Mouse (Mus musculus): ENCODE data around the gene Epop.
"Not testable (repeated sequence)": the region's sequence is repeated elsewhere in the genome, so short reads cannot be mapped to it uniquely, and the experiment has no call there.

Gene Epop

DNA sequence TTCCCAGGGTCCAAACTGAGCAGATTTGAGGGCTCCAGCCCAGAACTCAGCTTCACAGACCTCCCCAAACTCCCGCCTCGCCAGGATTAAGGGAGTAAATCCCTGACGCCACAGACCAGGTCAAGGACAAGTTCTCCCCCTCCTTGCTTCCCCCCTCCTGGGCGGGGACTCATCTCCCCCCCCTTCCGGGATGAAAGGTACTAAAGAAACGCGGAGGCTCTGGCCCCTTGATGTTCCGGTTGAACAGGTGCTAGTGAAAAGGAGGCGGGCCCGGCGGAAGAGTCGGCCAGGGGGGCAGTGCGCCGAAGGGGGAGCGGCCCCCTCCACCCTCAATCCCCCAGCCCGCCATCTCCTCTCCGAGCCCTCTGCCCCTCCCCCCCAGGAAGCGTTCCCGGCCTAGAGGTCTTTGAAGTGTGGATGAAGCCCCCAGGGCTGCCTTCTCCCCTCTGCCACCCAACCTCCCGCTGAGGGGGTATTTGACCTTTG lies 32.2 kb upstream of the Epop start:
- CTCF ChIA-PET, result no interaction called here

DNA sequence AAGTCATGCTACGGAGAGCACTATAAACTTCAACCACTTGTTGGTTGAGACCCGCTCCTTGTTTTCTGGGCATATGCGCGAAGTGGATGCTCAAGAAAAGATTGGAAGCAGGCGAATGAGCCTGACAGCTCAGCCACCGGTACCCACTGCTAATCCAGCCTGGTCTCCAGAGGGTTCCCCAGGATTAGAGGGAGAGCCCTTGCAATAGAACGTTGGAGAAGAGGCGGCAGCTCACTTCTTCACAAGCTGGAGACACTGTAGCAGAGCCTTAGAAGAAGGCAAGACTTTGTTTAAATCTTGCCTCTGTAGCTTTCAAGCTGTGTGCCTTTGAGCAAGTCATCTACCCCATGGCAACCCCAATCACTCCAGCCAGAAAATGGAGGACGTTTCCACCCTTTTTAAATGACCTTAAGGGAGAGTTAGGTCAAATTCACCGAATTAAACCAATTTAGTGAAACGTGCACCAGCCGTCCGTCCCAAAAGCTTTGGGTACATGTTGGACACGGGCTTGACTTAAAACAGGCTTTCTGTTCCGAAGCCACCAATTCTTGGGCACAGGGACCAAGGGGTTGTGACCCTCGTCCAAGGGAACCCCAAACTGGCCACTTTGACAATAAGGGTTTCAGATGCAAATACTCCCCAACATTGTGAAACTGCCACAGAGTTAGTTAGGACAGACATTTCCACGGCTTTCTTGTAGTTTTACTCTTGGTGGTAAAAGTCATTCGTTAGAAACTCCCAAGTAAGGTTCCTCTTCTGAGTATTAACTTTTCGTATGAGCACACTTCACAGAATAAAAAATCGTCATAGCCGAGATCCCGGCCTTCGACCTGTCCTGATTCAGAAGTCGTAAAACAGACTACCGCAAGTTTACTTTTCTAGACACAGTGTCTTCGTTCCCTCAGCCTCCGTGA lies 31.5 kb upstream of the Epop start:
- CTCF ChIA-PET, result interaction anchor here (0.9 kb wide), 1 partner anchor 23 kb away, joined by 6 read pairs; no protein-coding TSS in a partner anchor

DNA sequence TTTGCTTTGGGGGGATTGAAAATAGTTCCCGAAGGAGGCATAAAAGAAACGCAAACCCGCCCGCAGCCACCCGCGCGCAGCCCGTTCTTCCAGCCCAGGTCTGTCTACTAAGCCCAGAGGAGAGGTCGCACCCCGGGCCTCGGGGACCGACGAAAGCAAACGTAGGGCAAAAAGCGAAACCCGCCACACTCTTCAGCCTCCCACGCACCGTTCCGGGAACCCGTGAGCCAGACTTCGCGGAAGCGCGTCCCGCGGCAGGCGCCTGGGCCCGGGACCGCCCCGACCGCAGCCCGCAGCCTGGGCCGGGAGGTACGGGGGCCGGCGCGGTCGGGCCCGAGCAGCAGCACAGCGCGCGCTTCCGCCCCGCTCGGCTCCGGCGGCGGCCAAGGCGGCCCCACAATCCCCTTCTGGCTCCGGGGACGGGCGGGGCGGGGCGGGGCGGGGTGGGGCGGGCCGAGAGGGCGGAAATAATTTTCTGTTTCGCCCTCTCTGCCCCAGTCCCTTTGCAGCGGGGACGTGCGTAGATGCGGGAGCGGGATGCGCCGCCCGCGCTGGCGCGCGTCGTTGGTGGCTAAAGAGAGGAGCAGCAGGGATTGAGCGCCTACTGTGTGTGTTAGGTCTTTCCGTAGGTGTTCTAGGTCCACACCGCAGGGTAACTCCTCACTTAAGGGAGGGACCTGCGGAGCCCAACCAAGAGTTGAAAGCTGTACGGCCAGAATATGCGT lies 30.6 kb upstream of the Epop start:
- CTCF ChIA-PET, result interaction anchor here (0.9 to 2.4 kb wide), 2 partner anchors 24 kb away, joined by 6 to 8 read pairs; no protein-coding TSS in a partner anchor

- CTCF ChIA-PET, result interaction anchor here (2.3 to 2.4 kb wide), 2 partner anchors 15 to 25 kb away, joined by 6 to 8 read pairs; no protein-coding TSS in a partner anchor
These were observed 29.9 kb upstream of the Epop start for GRCm38 (mm10) chr11:97659267-97659989.

DNA sequence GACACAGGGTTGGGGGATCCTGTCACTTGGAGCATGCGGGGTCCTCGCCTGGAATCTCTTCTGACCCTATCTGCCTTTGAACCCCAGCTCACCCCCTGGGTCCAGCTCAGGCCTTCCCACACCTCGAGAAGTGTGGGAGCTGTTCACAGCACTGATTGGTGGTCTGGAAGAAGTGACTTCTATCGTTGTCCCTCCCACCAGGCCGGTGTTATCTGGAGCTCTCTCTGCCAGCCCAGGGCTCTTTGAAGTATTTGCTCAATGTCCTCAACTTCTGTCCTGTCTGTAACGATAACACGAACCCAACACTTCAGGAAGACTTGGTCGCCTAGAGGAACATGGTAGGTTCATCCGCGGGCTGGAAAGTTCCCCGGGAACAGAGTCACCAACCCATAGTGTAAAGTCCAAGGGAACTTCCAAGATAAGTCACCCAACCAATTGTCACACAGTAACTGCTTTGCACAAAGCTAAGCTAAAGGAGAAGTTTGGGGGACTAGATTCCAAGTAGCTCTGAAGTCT lies 29.3 kb upstream of the Epop start:
- CTCF ChIA-PET, result interaction anchor here (2.3 to 2.4 kb wide), 2 partner anchors 14 to 25 kb away, joined by 6 to 8 read pairs; no protein-coding TSS in a partner anchor

- CTCF ChIA-PET, result interaction anchor here (0.7 to 2.4 kb wide), 4 partner anchors 13 to 242 kb away, joined by 3 to 8 read pairs (median 5); no protein-coding TSS in a partner anchor
These were observed 28.5 kb upstream of the Epop start for GRCm38 (mm10) chr11:97657967-97658366.

DNA sequence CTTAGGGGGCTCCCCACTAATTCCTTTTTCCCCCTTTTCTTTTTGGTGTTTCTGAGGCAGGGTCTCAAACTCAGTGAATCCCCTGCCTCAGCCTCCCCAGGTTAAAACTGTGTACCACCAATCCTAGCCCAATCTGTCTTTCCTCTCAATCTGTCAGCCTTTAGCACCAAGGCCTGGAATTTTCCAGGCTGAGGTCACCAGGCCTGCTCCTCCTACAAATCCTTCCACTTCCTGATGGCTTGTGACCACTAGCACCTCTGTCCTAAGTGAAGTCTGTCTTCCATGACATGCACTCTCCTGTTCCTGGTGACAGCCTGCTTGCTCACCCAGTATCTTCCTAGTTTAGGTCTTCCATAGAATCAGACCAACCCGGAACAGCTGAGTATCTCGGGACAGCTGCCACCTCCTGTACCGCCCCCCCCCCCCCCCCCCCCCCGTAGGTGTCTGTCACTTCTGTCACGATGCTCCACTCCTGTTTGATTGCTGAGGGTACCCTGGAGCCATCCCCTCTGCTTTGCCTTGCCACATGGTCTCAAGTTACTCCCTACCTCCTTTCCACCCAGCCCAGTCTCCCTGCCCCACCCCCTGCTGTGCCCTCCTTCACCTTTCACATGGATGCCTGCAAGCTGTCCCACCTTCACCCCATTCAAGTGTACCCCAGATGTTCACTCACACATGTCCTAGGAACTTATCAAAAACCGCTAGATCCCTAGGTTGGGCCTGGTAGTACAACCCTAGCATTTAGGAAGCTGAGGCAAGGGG lies 27.9 kb upstream of the Epop start:
- CTCF ChIA-PET, result interaction anchor here (0.7 to 2.4 kb wide), 5 partner anchors 13 to 383 kb away, joined by 3 to 8 read pairs (median 4); no protein-coding TSS in a partner anchor

GRCm38 (mm10) chr11:97656269-97656971 lies 26.9 kb upstream of the Epop start:
- CTCF ChIA-PET, result interaction anchor here (0.6 to 0.7 kb wide), 2 partner anchors 384 to 928 kb away, joined by 3 read pairs; no protein-coding TSS in a partner anchor

- CTCF ChIA-PET, result interaction anchor here (1.6 kb wide), 1 partner anchor 36 kb away, joined by 3 read pairs; no protein-coding TSS in a partner anchor
These were observed 24.7 kb upstream of the Epop start for GRCm38 (mm10) chr11:97654210-97654609.

- CTCF ChIA-PET, result not testable (repeated sequence)
These were observed 23.9 kb upstream of the Epop start for GRCm38 (mm10) chr11:97653376-97653775.

DNA sequence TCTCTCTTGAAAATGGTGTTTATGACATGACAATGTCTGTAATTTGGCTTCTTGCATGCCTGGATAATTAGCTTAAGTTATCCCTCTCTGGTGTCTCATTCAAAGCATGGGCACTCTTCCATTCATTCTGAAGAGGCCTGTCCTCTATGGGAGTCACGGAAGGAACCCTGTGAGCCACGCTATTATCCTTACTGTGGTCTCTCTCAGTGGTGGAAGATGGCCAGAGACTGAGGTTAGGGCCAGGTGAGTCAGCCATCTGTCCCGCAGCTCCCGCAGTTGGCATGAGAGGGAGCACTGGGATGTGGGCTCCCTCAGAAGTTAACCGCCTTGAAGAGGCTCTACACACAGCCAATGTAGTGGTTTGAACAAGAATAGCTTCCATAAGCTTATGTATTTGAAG lies 20.8 kb upstream of the Epop start:
- CTCF ChIA-PET, result no interaction called here

- CTCF ChIA-PET, result not testable (repeated sequence)
These were observed 19.0 kb upstream of the Epop start for GRCm38 (mm10) chr11:97648541-97648940.

DNA sequence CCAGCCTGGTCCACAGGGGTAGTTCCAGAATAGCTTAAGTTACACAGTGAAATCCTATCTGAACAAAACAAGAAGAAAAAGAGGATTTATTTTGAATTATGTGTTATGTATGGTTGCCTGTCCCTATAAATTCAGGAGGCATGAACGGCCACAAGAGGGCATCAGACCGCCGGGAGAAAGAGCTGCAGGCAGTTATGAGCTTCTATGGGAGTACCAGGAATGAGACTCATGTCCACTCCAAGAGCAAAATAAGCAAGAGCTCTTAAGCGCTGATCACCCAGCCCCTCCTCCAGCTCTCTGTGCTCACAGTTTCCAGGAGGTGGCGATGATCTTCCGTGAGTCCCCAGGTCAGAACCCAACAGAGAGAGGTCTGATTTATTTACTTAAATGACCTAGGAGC lies 15.3 kb upstream of the Epop start:
- CTCF ChIA-PET, result interaction anchor here (0.6 to 1.1 kb wide), 2 partner anchors 13 to 14 kb away, joined by 4 to 6 read pairs; no protein-coding TSS in a partner anchor

DNA sequence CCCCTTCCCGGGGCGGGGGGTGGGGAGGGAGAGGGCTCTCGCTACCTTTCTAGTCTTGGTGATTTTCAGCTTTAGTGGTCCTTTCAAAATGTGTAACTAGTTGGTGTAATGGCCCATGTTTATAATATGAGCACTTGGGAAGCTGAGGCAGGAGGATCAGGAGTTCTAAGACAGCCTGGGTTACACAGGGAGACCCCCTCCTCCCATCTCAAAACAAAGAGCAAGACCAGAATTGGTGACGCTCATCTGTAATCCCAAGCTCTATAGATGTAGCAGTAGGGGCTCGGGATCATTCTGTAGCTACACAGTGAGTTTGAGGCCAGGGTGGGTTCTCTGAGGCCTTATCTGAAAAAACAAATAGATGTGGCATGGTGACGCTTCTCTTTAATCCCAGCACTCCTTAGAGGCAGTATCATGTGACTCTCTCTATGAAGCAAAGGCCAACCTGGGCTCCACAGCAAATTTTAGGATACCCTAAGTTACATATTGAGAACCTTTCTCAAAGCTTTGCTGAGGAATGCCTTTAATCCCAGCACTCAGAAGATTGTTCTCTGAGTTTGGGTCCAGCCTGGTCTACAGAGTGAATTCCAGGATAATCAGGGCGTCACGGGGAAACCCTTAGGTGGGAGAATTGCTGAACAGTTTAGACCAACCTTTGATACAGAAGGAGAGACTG lies 14.0 kb upstream of the Epop start:
- CTCF ChIA-PET, result interaction anchor here (0.6 to 1.2 kb wide), 3 partner anchors 26 to 79 kb away, joined by 3 to 4 read pairs (median 3); no protein-coding TSS in a partner anchor

DNA sequence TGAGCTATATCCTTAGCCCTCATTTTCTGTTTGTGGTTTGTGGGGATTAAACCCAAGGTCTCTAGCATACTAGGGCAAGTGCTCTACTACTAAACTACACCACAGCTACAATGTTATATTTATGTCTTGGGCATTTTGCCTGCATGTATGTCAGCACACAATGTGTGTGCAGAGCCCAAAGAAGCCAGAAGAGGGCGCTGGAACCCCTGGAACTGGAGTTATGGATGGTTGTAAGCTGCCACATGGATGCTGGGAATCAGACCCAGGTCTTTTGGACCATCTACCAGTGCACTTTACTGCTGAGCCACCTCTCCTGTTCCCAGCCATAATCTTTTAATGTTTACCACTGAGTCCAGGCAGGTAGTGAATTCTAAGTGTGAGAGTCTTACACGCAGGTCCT lies 13.2 kb upstream of the Epop start:
- CTCF ChIA-PET, result interaction anchor here (0.9 to 1.2 kb wide), 3 partner anchors 15 to 80 kb away, joined by 3 to 4 read pairs (median 3); no protein-coding TSS in a partner anchor

DNA sequence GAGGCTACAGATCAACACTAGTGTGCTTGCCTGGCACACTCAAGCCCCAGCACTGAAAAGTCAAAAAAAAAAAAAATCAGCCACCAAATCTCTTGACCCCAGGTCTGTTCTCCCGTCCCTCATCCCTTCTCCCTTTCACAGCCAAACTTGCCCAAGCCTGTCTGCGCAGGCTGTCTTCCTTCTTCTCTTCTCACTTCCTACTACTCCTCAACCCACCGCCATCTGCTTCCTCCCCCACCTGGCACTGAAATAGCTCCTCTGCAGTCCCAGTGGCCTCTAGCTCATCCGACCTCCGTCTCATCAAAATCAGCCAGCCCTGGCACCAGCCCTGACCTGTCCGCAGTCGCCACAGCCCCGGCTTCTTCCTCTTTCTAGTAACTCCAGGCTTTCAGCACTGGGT lies 12.2 kb upstream of the Epop start:
- CTCF ChIA-PET, result interaction anchor here (0.7 kb wide), 1 partner anchor 26 kb away, joined by 3 read pairs; no protein-coding TSS in a partner anchor

DNA sequence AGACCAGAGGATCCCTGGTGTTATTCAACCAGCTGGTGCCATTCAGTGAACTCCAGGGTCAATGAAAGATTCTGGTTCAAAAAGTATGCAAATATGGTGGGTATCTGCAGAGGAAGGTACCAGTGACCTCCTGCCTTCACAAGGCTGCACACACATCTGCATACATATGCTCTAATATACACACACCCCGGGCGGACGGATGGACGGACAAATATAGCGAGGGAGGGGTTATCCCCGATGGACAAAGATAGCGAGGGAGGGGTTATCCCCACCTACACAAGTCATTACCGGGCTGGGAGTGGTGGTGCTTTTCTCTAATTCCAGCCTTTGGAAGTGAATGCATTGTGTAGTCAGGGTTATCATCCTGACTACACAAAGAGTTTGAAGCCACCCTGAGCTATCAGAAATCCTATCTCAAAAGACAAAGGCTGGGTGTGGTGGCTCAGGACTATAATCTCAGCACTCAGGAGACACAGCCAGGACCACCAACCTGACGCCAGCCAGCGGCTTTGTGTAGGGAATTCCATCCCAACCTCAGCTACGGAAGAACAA lies 6.0 kb upstream of the Epop start:
- CTCF ChIA-PET, result interaction anchor here (0.7 kb wide), 1 partner anchor 10 kb away, joined by 3 read pairs; no protein-coding TSS in a partner anchor

GRCm38 (mm10) chr11:97632440-97632839 lies 2.9 kb upstream of the Epop start:
- CTCF ChIA-PET, result interaction anchor here (0.7 kb wide), 1 partner anchor 221 kb away, joined by 9 read pairs; no protein-coding TSS in a partner anchor
